Mouse (Mus musculus) testis, postnatal 10 days (tissue): ENCODE data around the gene B020011L13Rik.
"Not testable (repeated sequence)": the region's sequence is repeated elsewhere in the genome, so short reads cannot be mapped to it uniquely, and the experiment has no call there.

ENCODE experiments used
- DNase-seq: peaks from one replicate; pipeline ENCODE4 v3.0.0; 2021; ENCODE audit warnings: low spot score

Gene B020011L13Rik

DNA sequence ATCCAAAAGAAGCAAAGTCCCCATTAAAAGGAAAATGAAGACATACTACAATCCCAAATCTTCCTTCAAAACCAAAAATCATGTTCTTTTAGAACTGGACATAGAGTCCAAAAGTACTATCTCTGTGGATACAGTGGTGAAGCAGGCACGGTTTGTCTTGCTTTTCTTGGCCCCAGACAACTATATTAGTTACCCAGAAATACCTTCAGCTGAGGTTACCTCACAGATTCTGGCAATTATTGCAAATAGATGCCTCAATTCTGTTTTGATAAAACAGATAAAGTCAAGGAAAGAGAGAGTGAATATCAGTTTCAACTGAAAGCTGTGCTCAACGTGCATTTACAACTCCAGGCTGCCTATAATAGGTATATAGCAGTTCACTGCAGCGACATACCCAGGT, at the start of gene B020011L13Rik:
Gene B020011L13Rik, plus strand, starts transcription at position 301 of the 400 bp plus-strand sequence.
- not testable (repeated sequence) for DNase-seq

GRCm38 (mm10) chr1:117816271-117816670, 35.3 kb downstream of the B020011L13Rik start:
- DNase-seq, result not testable (repeated sequence)

GRCm38 (mm10) chr1:117829781-117830180, 48.8 kb downstream of the B020011L13Rik start, which contains the start of gene Gm28360:
TSS of gene Gm28360 (plus strand) at chr1:117830081.
- DNase-seq, result not testable (repeated sequence)

GRCm38 (mm10) chr1:117851718-117852117, 70.8 kb downstream of the B020011L13Rik start:
- DNase-seq, result not testable (repeated sequence)
